Mouse (Mus musculus): Measurements from ENCODE around the gene Sft2d1. TPM values are rescaled to one million over a fixed set of nuclear protein-coding genes. Genes with fewer than 3 reads are reported as not detected.
"Not testable (repeated sequence)": the region's sequence is repeated elsewhere in the genome, so short reads cannot be mapped to it uniquely, and the experiment has no call there.

Gene Sft2d1
- total RNA-seq, 1 experiment: 89.8 TPM

- no peak overlapping the region for H3K27ac ChIP-seq (ENCODE audit: insufficient read depth, low read depth, low read length, poor library complexity, severe bottlenecking)
- H3K4me3 ChIP-seq (ENCODE audit: insufficient read depth in 1 of 2, low read depth in 1 of 2, low read length in 2 of 2, poor library complexity in 1 of 2, severe bottlenecking in 1 of 2): no peak overlapping the region
- no peaks in the 10 kb centered on the region for H3K9me3 ChIP-seq (ENCODE audit: control insufficient read depth, insufficient read depth, low read depth, low read length)
- H3K9ac ChIP-seq (ENCODE audit: insufficient read depth, low read depth, low read length, poor library complexity, severe bottlenecking): no peak overlapping the region
- H3K4me1 ChIP-seq (ENCODE audit: control insufficient read depth in 2 of 2, insufficient read depth in 2 of 2, low read length in 2 of 2, poor library complexity in 1 of 2): no peaks in the 10 kb centered on the region; a peak in 1 of 4 replicates
- H3K36me3 ChIP-seq (ENCODE audit: control insufficient read depth, insufficient read depth, low read length, poor library complexity, severe bottlenecking): no peaks in the 10 kb centered on the region
- no peak for TF ChIP-seq HCFC1 (IDR thresholded peaks at IDR 0.05; ENCODE audit: borderline replicate concordance, insufficient read depth, low read length)
- TF ChIP-seq CHD2 (IDR thresholded peaks at IDR 0.05; ENCODE audit: low read depth, low read length): no peak
- DNase-seq (ENCODE audit: low read depth, low spot score): no peak
- in situ Hi-C loops (cut with MboI; ENCODE audit: low sequenced_read_pairs in 2 of 2, unreplicated experiment in 2 of 2): no loop called here
These were observed 7.2 kb upstream of the Sft2d1 start for GRCm38 (mm10) chr17:8303671-8304070.

- DNase-seq (ENCODE audit: low read depth, low spot score): no peak
- no peaks in the 10 kb centered on the region; a peak in 1 of 4 replicates for H3K4me1 ChIP-seq (ENCODE audit: control insufficient read depth in 2 of 2, insufficient read depth in 2 of 2, low read length in 2 of 2, poor library complexity in 1 of 2)
- H3K9me3 ChIP-seq (ENCODE audit: control insufficient read depth, insufficient read depth, low read depth, low read length): no peaks in the 10 kb centered on the region
- in situ Hi-C loops (cut with MboI; ENCODE audit: low sequenced_read_pairs in 2 of 2, unreplicated experiment in 2 of 2): no loop called here
- H3K4me3 ChIP-seq (ENCODE audit: insufficient read depth in 1 of 2, low read depth in 1 of 2, low read length in 2 of 2, poor library complexity in 1 of 2, severe bottlenecking in 1 of 2): no peak overlapping the region
- TF ChIP-seq CHD2 (IDR thresholded peaks at IDR 0.05; ENCODE audit: low read depth, low read length): no peak
- TF ChIP-seq ZC3H11A (IDR thresholded peaks at IDR 0.05; ENCODE audit: borderline replicate concordance, low read depth, low read length): peak; percentile 9; the same call in 1 of the 2 replicates
- H3K27ac ChIP-seq (ENCODE audit: insufficient read depth, low read depth, low read length, poor library complexity, severe bottlenecking): no peak overlapping the region
- no peaks in the 10 kb centered on the region for H3K36me3 ChIP-seq (ENCODE audit: control insufficient read depth, insufficient read depth, low read length, poor library complexity, severe bottlenecking)
- no peak overlapping the region for H3K9ac ChIP-seq (ENCODE audit: insufficient read depth, low read depth, low read length, poor library complexity, severe bottlenecking)
These were observed 5.1 kb upstream of the Sft2d1 start for GRCm38 (mm10) chr17:8305801-8306200.

- Histone ChIP-seq H3K9me3 (ENCODE audit: control insufficient read depth, insufficient read depth, low read depth, low read length) (no peaks in the 10 kb centered on the region), H3K9ac (ENCODE audit: insufficient read depth, low read depth, low read length, poor library complexity, severe bottlenecking) (peak overlapping the region; percentile 66; the same call in 1 of the 2 replicates), H3K4me3 (ENCODE audit: insufficient read depth in 1 of 2, low read depth in 1 of 2, low read length in 2 of 2, poor library complexity in 1 of 2, severe bottlenecking in 1 of 2) (peak overlapping the region; percentile 60 to 97), H3K36me3 (ENCODE audit: control insufficient read depth, insufficient read depth, low read length, poor library complexity, severe bottlenecking) (no peaks in the 10 kb centered on the region), H3K27ac (ENCODE audit: insufficient read depth, low read depth, low read length, poor library complexity, severe bottlenecking) (no peak overlapping the region), H3K4me1 (ENCODE audit: control insufficient read depth in 2 of 2, insufficient read depth in 2 of 2, low read length in 2 of 2, poor library complexity in 1 of 2) (peaks cover 2 to 3% of the 10 kb centered on the region in 2 experiments; a peak in 2 of 4 replicates)
- TF ChIP-seq ZC3H11A (IDR thresholded peaks at IDR 0.05; ENCODE audit: borderline replicate concordance, low read depth, low read length) (no peak), ZNF384 (IDR thresholded peaks at IDR 0.05; ENCODE audit: low read depth, low read length) (no peak), CHD2 (IDR thresholded peaks at IDR 0.05; ENCODE audit: low read depth, low read length) (no peak), MAFK (IDR thresholded peaks at IDR 0.05; ENCODE audit: insufficient read depth, low read depth, low read length) (no peak), HCFC1 (IDR thresholded peaks at IDR 0.05; ENCODE audit: borderline replicate concordance, insufficient read depth, low read length) (no peak)
- in situ Hi-C loops (cut with MboI; ENCODE audit: low sequenced_read_pairs in 2 of 2, unreplicated experiment in 2 of 2): no loop called here
- DNase-seq (ENCODE audit: low read depth, low spot score): no peak
These were observed 849 bp downstream of the Sft2d1 start for GRCm38 (mm10) chr17:8311751-8312150.

- no peak overlapping the region for H3K4me3 ChIP-seq (ENCODE audit: insufficient read depth in 1 of 2, low read depth in 1 of 2, low read length in 2 of 2, poor library complexity in 1 of 2, severe bottlenecking in 1 of 2)
- in situ Hi-C loops (cut with MboI; ENCODE audit: low sequenced_read_pairs in 2 of 2, unreplicated experiment in 2 of 2): no loop called here
- TF ChIP-seq ZC3H11A (IDR thresholded peaks at IDR 0.05; ENCODE audit: borderline replicate concordance, low read depth, low read length) (no peak), ZNF384 (IDR thresholded peaks at IDR 0.05; ENCODE audit: low read depth, low read length) (no peak), MAFK (IDR thresholded peaks at IDR 0.05; ENCODE audit: insufficient read depth, low read depth, low read length) (no peak), HCFC1 (IDR thresholded peaks at IDR 0.05; ENCODE audit: borderline replicate concordance, insufficient read depth, low read length) (no peak), CHD2 (IDR thresholded peaks at IDR 0.05; ENCODE audit: low read depth, low read length) (no peak)
- H3K4me1 ChIP-seq (ENCODE audit: control insufficient read depth in 2 of 2, insufficient read depth in 2 of 2, low read length in 2 of 2, poor library complexity in 1 of 2): peaks cover 2 to 3% of the 10 kb centered on the region in 2 experiments; a peak in 2 of 4 replicates
- DNase-seq (ENCODE audit: low read depth, low spot score): no peak
- 0 out of 2 replicates have a peak, but pooled peaks cover 2% of the 10 kb centered on the region for H3K36me3 ChIP-seq (ENCODE audit: control insufficient read depth, insufficient read depth, low read length, poor library complexity, severe bottlenecking)
- no peak overlapping the region for H3K9ac ChIP-seq (ENCODE audit: insufficient read depth, low read depth, low read length, poor library complexity, severe bottlenecking)
- H3K27ac ChIP-seq (ENCODE audit: insufficient read depth, low read depth, low read length, poor library complexity, severe bottlenecking): no peak overlapping the region
- H3K9me3 ChIP-seq (ENCODE audit: control insufficient read depth, insufficient read depth, low read depth, low read length): no peaks in the 10 kb centered on the region
These were observed 3.1 kb downstream of the Sft2d1 start for GRCm38 (mm10) chr17:8313976-8314375.

GRCm38 (mm10) chr17:8316251-8316650, 5.3 kb downstream of the Sft2d1 start:
- in situ Hi-C loops (cut with MboI; ENCODE audit: low sequenced_read_pairs in 2 of 2, unreplicated experiment in 2 of 2): no loop called here
- TF ChIP-seq CHD2 (IDR thresholded peaks at IDR 0.05; ENCODE audit: low read depth, low read length): no peak
- no peak for TF ChIP-seq MAFK (IDR thresholded peaks at IDR 0.05; ENCODE audit: insufficient read depth, low read depth, low read length)
- TF ChIP-seq ZC3H11A (IDR thresholded peaks at IDR 0.05; ENCODE audit: borderline replicate concordance, low read depth, low read length): no peak
- TF ChIP-seq ZNF384 (IDR thresholded peaks at IDR 0.05; ENCODE audit: low read depth, low read length): no peak
- no peak for DNase-seq (ENCODE audit: low read depth, low spot score)

GRCm38 (mm10) chr17:8326877-8327276, 16.0 kb downstream of the Sft2d1 start:
- H3K9me3 ChIP-seq (ENCODE audit: control insufficient read depth, insufficient read depth, low read depth, low read length); H3K4me3 ChIP-seq (ENCODE audit: insufficient read depth in 1 of 2, low read depth in 1 of 2, low read length in 2 of 2, poor library complexity in 1 of 2, severe bottlenecking in 1 of 2); H3K4me1 ChIP-seq (ENCODE audit: control insufficient read depth in 2 of 2, insufficient read depth in 2 of 2, low read length in 2 of 2, poor library complexity in 1 of 2); H3K9ac ChIP-seq (ENCODE audit: insufficient read depth, low read depth, low read length, poor library complexity, severe bottlenecking); H3K27ac ChIP-seq (ENCODE audit: insufficient read depth, low read depth, low read length, poor library complexity, severe bottlenecking); H3K36me3 ChIP-seq (ENCODE audit: control insufficient read depth, insufficient read depth, low read length, poor library complexity, severe bottlenecking); in situ Hi-C loops (cut with MboI; ENCODE audit: low sequenced_read_pairs in 2 of 2, unreplicated experiment in 2 of 2); DNase-seq (ENCODE audit: low read depth, low spot score): not testable (repeated sequence)

More at GRCm38 (mm10) chr17:8316251-8316650, 5.3 kb downstream of the Sft2d1 start:
- no peak overlapping the region for H3K4me3 ChIP-seq (ENCODE audit: insufficient read depth in 1 of 2, low read depth in 1 of 2, low read length in 2 of 2, poor library complexity in 1 of 2, severe bottlenecking in 1 of 2)
- no peak overlapping the region for H3K27ac ChIP-seq (ENCODE audit: insufficient read depth, low read depth, low read length, poor library complexity, severe bottlenecking)
- H3K36me3 ChIP-seq (ENCODE audit: control insufficient read depth, insufficient read depth, low read length, poor library complexity, severe bottlenecking): 0 out of 2 replicates have a peak, but pooled peaks cover 2% of the 10 kb centered on the region
- H3K9me3 ChIP-seq (ENCODE audit: control insufficient read depth, insufficient read depth, low read depth, low read length): no peaks in the 10 kb centered on the region
- peaks cover 2 to 3% of the 10 kb centered on the region in 2 experiments; a peak in 2 of 4 replicates for H3K4me1 ChIP-seq (ENCODE audit: control insufficient read depth in 2 of 2, insufficient read depth in 2 of 2, low read length in 2 of 2, poor library complexity in 1 of 2)
- H3K9ac ChIP-seq (ENCODE audit: insufficient read depth, low read depth, low read length, poor library complexity, severe bottlenecking): no peak overlapping the region
